Mouse (Mus musculus): ENCODE data around the gene Nsmce1.

The Nsmce1 gene

GRCm38 (mm10) chr7:125491760-125492159, 364 bp upstream of the Nsmce1 start:
- in situ Hi-C loops (cut with MboI, MseI), result loop anchor here in 1 of 2 experiments (25.0 kb wide), 1 partner anchor 871 kb away; the partner anchor contains the start of gene Lat

- in situ Hi-C loops (cut with MboI, MseI), result loop anchor here (5.0 to 25.0 kb wide), 3 partner anchors 63 to 1725 kb away; partner anchors contain the start of genes Il4ra (in 2 of the 2) and Lat (in 1 of the 2)
Measured at GRCm38 (mm10) chr7:125489636-125490035, 1.8 kb downstream of the Nsmce1 start.

- in situ Hi-C loops (cut with MboI, MseI), result loop anchor here (5.0 to 25.0 kb wide), 3 partner anchors 64 to 1726 kb away; partner anchors contain the start of genes Il4ra (in 2 of the 2) and Lat (in 1 of the 2)
Measured at GRCm38 (mm10) chr7:125488706-125489105, 2.7 kb downstream of the Nsmce1 start.

- in situ Hi-C loops (cut with MboI, MseI), result loop anchor here (5.0 to 25.0 kb wide), 3 partner anchors 65 to 1728 kb away; partner anchors contain the start of genes Il4ra (in 2 of the 2) and Lat (in 1 of the 2)
Measured at GRCm38 (mm10) chr7:125487126-125487525, 4.3 kb downstream of the Nsmce1 start.

GRCm38 (mm10) chr7:125486121-125486630, 5.2 kb downstream of the Nsmce1 start:
- in situ Hi-C loops (cut with MboI, MseI), result loop anchor here (5.0 to 25.0 kb wide), 3 partner anchors 66 to 1729 kb away; partner anchors contain the start of genes Il4ra (in 2 of the 2) and Lat (in 1 of the 2)

- in situ Hi-C loops (cut with MboI, MseI), result loop anchor here (5.0 to 25.0 kb wide), 3 partner anchors 68 to 1730 kb away; partner anchors contain the start of genes Il4ra (in 2 of the 2) and Lat (in 1 of the 2)
Measured at GRCm38 (mm10) chr7:125484791-125485190, 6.6 kb downstream of the Nsmce1 start.

GRCm38 (mm10) chr7:125482886-125483285, 8.5 kb downstream of the Nsmce1 start:
- in situ Hi-C loops (cut with MboI, MseI), result loop anchor here (10.0 to 25.0 kb wide), 2 partner anchors 879 to 1732 kb away; partner anchors contain the start of gene Lat (in 1 of the 2)

GRCm38 (mm10) chr7:125482339-125482738, 9.1 kb downstream of the Nsmce1 start:
- in situ Hi-C loops (cut with MboI, MseI), result loop anchor here (10.0 to 25.0 kb wide), 2 partner anchors 880 to 1732 kb away; partner anchors contain the start of gene Lat (in 1 of the 2)

- in situ Hi-C loops (cut with MboI, MseI), result loop anchor here (10.0 to 25.0 kb wide), 2 partner anchors 882 to 1734 kb away; partner anchors contain the start of gene Lat (in 1 of the 2)
Measured at GRCm38 (mm10) chr7:125480518-125480917, 10.9 kb downstream of the Nsmce1 start.

GRCm38 (mm10) chr7:125478391-125478984, 12.9 kb downstream of the Nsmce1 start:
- in situ Hi-C loops (cut with MboI, MseI), result loop anchor here in 1 of 2 experiments (25.0 kb wide), 1 partner anchor 884 kb away; the partner anchor contains the start of gene Lat

GRCm38 (mm10) chr7:125475601-125476251, 15.7 kb downstream of the Nsmce1 start:
- in situ Hi-C loops (cut with MboI, MseI), result loop anchor here in 1 of 2 experiments (25.0 kb wide), 1 partner anchor 887 kb away; the partner anchor contains the start of gene Lat

- in situ Hi-C loops (cut with MboI, MseI), result no loop called here
Measured at GRCm38 (mm10) chr7:125474535-125474934, 16.9 kb downstream of the Nsmce1 start.

GRCm38 (mm10) chr7:125471991-125472741, 19.2 kb downstream of the Nsmce1 start:
- in situ Hi-C loops (cut with MboI, MseI), result no loop called here

- in situ Hi-C loops (cut with MboI, MseI), result no loop called here
Measured at GRCm38 (mm10) chr7:125470901-125471300, 20.5 kb downstream of the Nsmce1 start.

- in situ Hi-C loops (cut with MboI, MseI), result loop anchor here (5.0 kb wide), 3 partner anchors 97 to 177 kb away; no protein-coding TSS in a partner anchor
Measured at GRCm38 (mm10) chr7:125469937-125470336, 21.5 kb downstream of the Nsmce1 start.

- in situ Hi-C loops (cut with MboI, MseI), result no loop called here
Measured at GRCm38 (mm10) chr7:125462200-125462599, 29.2 kb downstream of the Nsmce1 start.

- in situ Hi-C loops (cut with MboI, MseI), result no loop called here
Measured at GRCm38 (mm10) chr7:125453671-125454070, 37.7 kb downstream of the Nsmce1 start.

GRCm38 (mm10) chr7:125451078-125451477, 40.3 kb downstream of the Nsmce1 start:
- in situ Hi-C loops (cut with MboI, MseI), result no loop called here

GRCm38 (mm10) chr7:125450678-125451077, 40.7 kb downstream of the Nsmce1 start:
- in situ Hi-C loops (cut with MboI, MseI), result no loop called here

All from T-helper 17 cell (primary cell).